Mouse (Mus musculus) E14TG2a.4 (cell line): ENCODE results near the gene Rnf126.
A peak's percentile ranks its signal among the peaks of the same experiment; 100 is the strongest.

Experiments
- H3K27me3 ChIP-seq: 2 replicates; pipeline ENCODE4 v1.6.1; 2014; ENCODE audit warnings: low read length, control low read depth; ENCODE audit not compliant: insufficient read depth
- H3K36me3 ChIP-seq: 2 replicates; pipeline ENCODE4 v1.6.1; 2014; ENCODE audit warnings: low read length, control low read depth; ENCODE audit not compliant: insufficient read depth
- H3K4me1 ChIP-seq: replicated peaks from 2 replicates; pipeline ENCODE4 v1.6.1; 2014; ENCODE audit warnings: low read depth, low read length, control low read depth
- H3K4me3 ChIP-seq: replicated peaks from 2 replicates; pipeline ENCODE4 v1.5.1; 2014; ENCODE audit warnings: mild to moderate bottlenecking, low read length
- H3K9me3 ChIP-seq: 2 replicates; pipeline ENCODE4 v1.6.1; 2014; ENCODE audit warnings: low read length, control low read depth
- CTCF ChIP-seq: conservative IDR thresholded peaks from 2 replicates; pipeline ENCODE4 v1.5.1; 2014; ENCODE audit warnings: low read length
- NANOG ChIP-seq: IDR thresholded peaks from 2 replicates; pipeline ENCODE4 v1.6.1; 2014; ENCODE audit warnings: borderline replicate concordance, low read length, mixed read lengths
- POU5F1 ChIP-seq: IDR thresholded peaks from 2 replicates; pipeline ENCODE4 v1.6.1; 2014; ENCODE audit warnings: low read length, borderline replicate concordance

Gene Rnf126

GRCm38 (mm10) chr10:79721089-79721488 is 45.7 kb downstream of the Rnf126 start:
- Histone ChIP-seq H3K36me3 (peaks cover 12% of the 10 kb centered on the region; the same call in 1 of the 2 replicates), H3K4me3 (no peak overlapping the region), H3K4me1 (peaks cover 54% of the 10 kb centered on the region), H3K27me3 (peaks cover 28% of the 10 kb centered on the region), H3K9me3 (no peaks in the 10 kb centered on the region)
- TF ChIP-seq NANOG (no peak), POU5F1 (no peak), CTCF (no peak)

DNA sequence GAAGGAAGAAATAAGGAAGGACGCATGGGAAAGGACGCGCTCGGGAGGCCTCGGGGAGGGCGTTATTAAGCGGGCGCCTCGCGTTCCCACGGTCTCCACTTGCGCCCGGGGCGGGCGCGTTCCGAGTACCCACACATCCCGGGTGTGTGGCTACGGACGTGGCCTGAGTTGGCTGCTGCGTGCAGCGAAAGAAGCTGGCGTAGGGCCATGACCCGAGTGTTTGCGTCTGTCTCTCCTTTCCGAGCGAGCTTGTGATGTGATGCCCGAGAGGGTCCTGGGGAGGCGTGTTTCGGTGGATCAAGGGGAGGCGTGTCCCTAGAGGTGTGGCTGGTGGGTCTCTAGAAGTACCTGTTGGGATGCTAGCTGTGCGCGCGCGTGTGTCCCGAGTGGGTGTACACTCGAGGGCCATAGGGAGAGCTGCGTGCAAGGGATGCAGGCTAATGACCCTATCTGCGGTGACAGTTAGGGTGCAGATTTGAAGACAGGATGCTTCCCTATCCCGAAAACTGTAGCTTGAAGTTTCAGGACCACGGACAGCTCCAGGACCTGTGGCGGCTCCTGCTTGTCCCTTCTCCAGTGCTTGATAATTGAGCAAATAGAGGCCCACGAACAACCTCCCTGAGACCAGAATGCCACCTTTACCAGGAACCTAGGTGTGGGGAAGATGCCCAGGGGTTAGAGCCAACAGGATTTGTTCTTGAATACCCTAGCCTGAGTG is 49.0 kb downstream of the Rnf126 start:
- H3K36me3 ChIP-seq, result peaks cover 5% of the 10 kb centered on the region; the same call in 1 of the 2 replicates
- H3K4me3 ChIP-seq, result peak overlapping the region; percentile 87
- no peak for TF ChIP-seq CTCF
- no peak for TF ChIP-seq NANOG
- no peak for TF ChIP-seq POU5F1
- no peaks in the 10 kb centered on the region for H3K9me3 ChIP-seq
- peaks cover 37% of the 10 kb centered on the region for H3K4me1 ChIP-seq
- H3K27me3 ChIP-seq, result peaks cover 44% of the 10 kb centered on the region

DNA sequence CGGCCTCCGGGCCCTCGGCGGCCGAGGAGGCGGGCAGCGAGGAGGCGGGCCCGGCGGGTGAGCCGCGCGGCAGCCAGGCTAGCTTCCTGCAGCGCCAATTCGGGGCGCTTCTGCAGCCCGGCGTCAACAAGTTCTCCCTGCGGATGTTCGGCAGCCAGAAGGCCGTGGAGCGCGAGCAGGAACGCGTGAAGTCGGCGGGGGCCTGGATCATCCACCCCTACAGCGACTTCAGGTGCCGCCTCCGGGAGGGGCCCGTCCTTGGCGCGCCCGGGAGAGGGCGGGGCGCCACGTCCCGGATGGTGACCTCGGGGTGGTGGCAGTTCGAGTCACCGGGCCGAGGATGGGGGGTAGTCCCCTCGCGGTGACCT is 49.8 kb downstream of the Rnf126 start:
- peaks cover 44% of the 10 kb centered on the region for H3K27me3 ChIP-seq
- peaks cover 35% of the 10 kb centered on the region for H3K4me1 ChIP-seq
- H3K36me3 ChIP-seq, result peaks cover 11% of the 10 kb centered on the region
- no peaks in the 10 kb centered on the region for H3K9me3 ChIP-seq
- peak overlapping the region; percentile 87 for H3K4me3 ChIP-seq
- TF ChIP-seq CTCF (no peak), NANOG (no peak), POU5F1 (no peak)

- Histone ChIP-seq H3K27me3 (peaks cover 44% of the 10 kb centered on the region), H3K4me1 (peaks cover 36% of the 10 kb centered on the region), H3K4me3 (peak within 1 kb of the TSS; percentile 87), H3K9me3 (no peaks in the 10 kb centered on the region), H3K36me3 (peaks cover 16% of the 10 kb centered on the region)
- no peak for TF ChIP-seq POU5F1
- TF ChIP-seq NANOG, result no peak
- TF ChIP-seq CTCF, result no peak
Measured at GRCm38 (mm10) chr10:79716254-79716987, 50.3 kb downstream of the Rnf126 start, which contains the start of gene Hcn2. Gene Hcn2, plus strand, starts transcription at chr10:79716634.

GRCm38 (mm10) chr10:79714996-79715395 is 51.8 kb downstream of the Rnf126 start:
- TF ChIP-seq POU5F1 (no peak), NANOG (no peak), CTCF (no peak)
- no peaks in the 10 kb centered on the region for H3K9me3 ChIP-seq
- peaks cover 29% of the 10 kb centered on the region for H3K36me3 ChIP-seq
- H3K4me3 ChIP-seq, result no peak overlapping the region
- H3K4me1 ChIP-seq, result peaks cover 51% of the 10 kb centered on the region
- H3K27me3 ChIP-seq, result peaks cover 42% of the 10 kb centered on the region

DNA sequence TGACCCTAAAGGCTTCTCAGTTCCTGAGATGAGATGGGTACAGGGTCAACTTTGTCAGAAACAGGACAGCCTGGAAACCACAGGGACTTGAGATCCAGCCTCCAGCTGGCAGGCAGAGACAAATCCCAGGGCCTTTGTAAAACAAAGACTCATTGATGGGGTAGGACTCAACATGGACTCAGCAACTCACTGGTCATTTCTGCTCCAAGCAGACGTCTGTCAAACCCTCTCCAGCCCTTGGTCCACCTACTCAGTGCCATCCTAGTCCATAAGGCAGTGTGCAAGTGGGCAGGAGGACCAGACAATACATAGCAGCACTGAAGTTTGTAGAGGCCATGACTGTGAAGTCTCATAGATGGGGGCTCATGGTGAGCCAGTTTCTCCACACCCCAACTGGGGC is 53.6 kb downstream of the Rnf126 start:
- Histone ChIP-seq H3K4me1 (peaks cover 68% of the 10 kb centered on the region), H3K27me3 (peaks cover 33% of the 10 kb centered on the region), H3K36me3 (peaks cover 45% of the 10 kb centered on the region), H3K9me3 (no peaks in the 10 kb centered on the region), H3K4me3 (no peak overlapping the region)
- TF ChIP-seq POU5F1 (no peak), NANOG (no peak), CTCF (no peak)

GRCm38 (mm10) chr10:79712499-79713126 is 54.1 kb downstream of the Rnf126 start:
- Histone ChIP-seq H3K4me1 (peaks cover 68% of the 10 kb centered on the region), H3K4me3 (no peak overlapping the region)
- TF ChIP-seq NANOG (no peak), CTCF (peak; percentile 88), POU5F1 (no peak)

DNA sequence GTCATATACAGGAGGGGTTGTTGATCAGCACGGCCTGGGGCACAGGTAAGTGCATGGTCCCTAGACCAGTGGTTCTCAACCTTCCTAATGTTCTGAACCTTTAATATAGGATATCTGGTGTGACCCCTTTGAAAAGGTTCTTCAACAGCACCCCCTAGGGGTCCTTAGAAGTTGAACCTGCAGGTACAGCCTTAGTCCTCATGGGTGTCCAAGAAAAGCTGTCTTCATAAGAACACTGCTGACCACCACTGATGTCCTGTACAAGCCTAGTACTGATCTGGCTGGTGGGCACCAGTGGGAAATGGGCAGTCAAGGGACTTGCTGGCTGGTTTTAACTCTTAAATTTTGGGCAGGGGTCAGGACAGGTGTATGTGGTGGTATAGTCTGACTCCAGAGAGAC is 54.7 kb downstream of the Rnf126 start:
- H3K9me3 ChIP-seq, result no peaks in the 10 kb centered on the region
- H3K27me3 ChIP-seq, result peaks cover 21% of the 10 kb centered on the region
- H3K4me1 ChIP-seq, result peaks cover 68% of the 10 kb centered on the region
- peaks cover 55% of the 10 kb centered on the region for H3K36me3 ChIP-seq
- TF ChIP-seq POU5F1 (no peak), CTCF (peak; percentile 40), NANOG (no peak)
- no peak overlapping the region for H3K4me3 ChIP-seq

More at GRCm38 (mm10) chr10:79712499-79713126, 54.1 kb downstream of the Rnf126 start:
- Histone ChIP-seq H3K9me3 (no peaks in the 10 kb centered on the region), H3K27me3 (peaks cover 27% of the 10 kb centered on the region), H3K36me3 (peaks cover 49% of the 10 kb centered on the region)
